Mouse (Mus musculus): Measurements from ENCODE around the gene Bag1. TPM values are rescaled to one million over a fixed set of nuclear protein-coding genes. Genes with fewer than 3 reads are reported as not detected.

Gene Bag1
- polyA plus RNA-seq, 1 experiment: 200 TPM

GRCm38 (mm10) chr4:40963536-40963935, 15.4 kb upstream of the Bag1 start:
- Histone ChIP-seq H3K27ac (ENCODE audit: insufficient read depth, low read depth, low read length) (no peak overlapping the region), H3K27me3 (ENCODE audit: control insufficient read depth, insufficient read depth, low read length) (no peaks in the 10 kb centered on the region), H3K4me3 (ENCODE audit: low read depth, low read length) (no peak overlapping the region), H3K4me1 (ENCODE audit: control insufficient read depth, insufficient read depth, insufficient read length, low read length) (no peaks in the 10 kb centered on the region), H3K36me3 (ENCODE audit: control insufficient read depth, insufficient read depth, low read length) (peaks cover 60% of the 10 kb centered on the region)
- TF ChIP-seq POLR2A (IDR thresholded peaks at IDR 0.05; ENCODE audit: low read depth, low read length) (no peak), CTCF (IDR thresholded peaks at IDR 0.05; ENCODE audit: extremely low read depth, insufficient read length, insufficient replicate concordance, low read depth, low read length) (no peak)
- 88% methylated on average over 3 of the region's 3 CpGs for WGBS

GRCm38 (mm10) chr4:40955942-40956341, 7.8 kb upstream of the Bag1 start:
- Histone ChIP-seq H3K36me3 (ENCODE audit: control insufficient read depth, insufficient read depth, low read length) (peaks cover 70% of the 10 kb centered on the region), H3K4me1 (ENCODE audit: control insufficient read depth, insufficient read depth, insufficient read length, low read length) (no peaks in the 10 kb centered on the region), H3K4me3 (ENCODE audit: low read depth, low read length) (no peak overlapping the region), H3K27ac (ENCODE audit: insufficient read depth, low read depth, low read length) (no peak overlapping the region), H3K27me3 (ENCODE audit: control insufficient read depth, insufficient read depth, low read length) (no peaks in the 10 kb centered on the region)
- TF ChIP-seq CTCF (IDR thresholded peaks at IDR 0.05; ENCODE audit: extremely low read depth, insufficient read length, insufficient replicate concordance, low read depth, low read length): no peak
- TF ChIP-seq POLR2A (IDR thresholded peaks at IDR 0.05; ENCODE audit: low read depth, low read length): no peak
- WGBS: 82% methylated on average over 6 of the region's 6 CpGs

- no peaks in the 10 kb centered on the region for H3K4me1 ChIP-seq (ENCODE audit: control insufficient read depth, insufficient read depth, insufficient read length, low read length)
- no peak overlapping the region for H3K27ac ChIP-seq (ENCODE audit: insufficient read depth, low read depth, low read length)
- TF ChIP-seq POLR2A (IDR thresholded peaks at IDR 0.05; ENCODE audit: low read depth, low read length): no peak
- TF ChIP-seq CTCF (IDR thresholded peaks at IDR 0.05; ENCODE audit: extremely low read depth, insufficient read length, insufficient replicate concordance, low read depth, low read length): no peak
- peaks cover 50% of the 10 kb centered on the region for H3K36me3 ChIP-seq (ENCODE audit: control insufficient read depth, insufficient read depth, low read length)
- no peak overlapping the region for H3K4me3 ChIP-seq (ENCODE audit: low read depth, low read length)
- H3K27me3 ChIP-seq (ENCODE audit: control insufficient read depth, insufficient read depth, low read length): no peaks in the 10 kb centered on the region
- WGBS: 86% methylated on average over 1 of the region's 1 CpGs
These were observed 5.4 kb upstream of the Bag1 start for GRCm38 (mm10) chr4:40953521-40953920.

- TF ChIP-seq POLR2A (IDR thresholded peaks at IDR 0.05; ENCODE audit: low read depth, low read length): no peak
- TF ChIP-seq CTCF (IDR thresholded peaks at IDR 0.05; ENCODE audit: extremely low read depth, insufficient read length, insufficient replicate concordance, low read depth, low read length): peak; percentile 28; the same call in 1 of the 2 replicates
- whole genome bisulfite sequencing: under 1% methylated on average over 40 of the region's 40 CpGs
- Histone ChIP-seq H3K4me1 (ENCODE audit: control insufficient read depth, insufficient read depth, insufficient read length, low read length) (peaks cover 2% of the 10 kb centered on the region; the same call in 1 of the 2 replicates), H3K36me3 (ENCODE audit: control insufficient read depth, insufficient read depth, low read length) (peaks cover 23% of the 10 kb centered on the region), H3K27ac (ENCODE audit: insufficient read depth, low read depth, low read length) (peak overlapping the region; percentile 65), H3K4me3 (ENCODE audit: low read depth, low read length) (peak overlapping the region; percentile 97), H3K27me3 (ENCODE audit: control insufficient read depth, insufficient read depth, low read length) (no peaks in the 10 kb centered on the region)
These were observed 432 bp downstream of the Bag1 start for GRCm38 (mm10) chr4:40947565-40948159.

GRCm38 (mm10) chr4:40946516-40947121, 1.5 kb downstream of the Bag1 start:
- TF ChIP-seq POLR2A (IDR thresholded peaks at IDR 0.05; ENCODE audit: low read depth, low read length) (no peak), CTCF (IDR thresholded peaks at IDR 0.05; ENCODE audit: extremely low read depth, insufficient read length, insufficient replicate concordance, low read depth, low read length) (no peak)
- no peaks in the 10 kb centered on the region for H3K27me3 ChIP-seq (ENCODE audit: control insufficient read depth, insufficient read depth, low read length)
- peaks cover 2% of the 10 kb centered on the region; the same call in 1 of the 2 replicates for H3K4me1 ChIP-seq (ENCODE audit: control insufficient read depth, insufficient read depth, insufficient read length, low read length)
- no peak overlapping the region for H3K4me3 ChIP-seq (ENCODE audit: low read depth, low read length)
- 40% methylated on average over 7 of the region's 7 CpGs for WGBS
- H3K36me3 ChIP-seq (ENCODE audit: control insufficient read depth, insufficient read depth, low read length): peaks cover 27% of the 10 kb centered on the region
- H3K27ac ChIP-seq (ENCODE audit: insufficient read depth, low read depth, low read length): no peak overlapping the region

- H3K4me1 ChIP-seq (ENCODE audit: control insufficient read depth, insufficient read depth, insufficient read length, low read length): peaks cover 2% of the 10 kb centered on the region; the same call in 1 of the 2 replicates
- no peaks in the 10 kb centered on the region for H3K27me3 ChIP-seq (ENCODE audit: control insufficient read depth, insufficient read depth, low read length)
- no peak for TF ChIP-seq POLR2A (IDR thresholded peaks at IDR 0.05; ENCODE audit: low read depth, low read length)
- no peak for TF ChIP-seq CTCF (IDR thresholded peaks at IDR 0.05; ENCODE audit: extremely low read depth, insufficient read length, insufficient replicate concordance, low read depth, low read length)
- 97% methylated on average over 5 of the region's 5 CpGs for WGBS
- H3K27ac ChIP-seq (ENCODE audit: insufficient read depth, low read depth, low read length): no peak overlapping the region
- no peak overlapping the region for H3K4me3 ChIP-seq (ENCODE audit: low read depth, low read length)
- H3K36me3 ChIP-seq (ENCODE audit: control insufficient read depth, insufficient read depth, low read length): peaks cover 41% of the 10 kb centered on the region
These were observed 4.4 kb downstream of the Bag1 start for GRCm38 (mm10) chr4:40943651-40944050.

- no peaks in the 10 kb centered on the region for H3K27me3 ChIP-seq (ENCODE audit: control insufficient read depth, insufficient read depth, low read length)
- peaks cover 5% of the 10 kb centered on the region; the same call in 1 of the 2 replicates for H3K4me1 ChIP-seq (ENCODE audit: control insufficient read depth, insufficient read depth, insufficient read length, low read length)
- no peak overlapping the region for H3K27ac ChIP-seq (ENCODE audit: insufficient read depth, low read depth, low read length)
- WGBS: 88% methylated on average over 5 of the region's 5 CpGs
- no peak for TF ChIP-seq CTCF (IDR thresholded peaks at IDR 0.05; ENCODE audit: extremely low read depth, insufficient read length, insufficient replicate concordance, low read depth, low read length)
- no peak for TF ChIP-seq POLR2A (IDR thresholded peaks at IDR 0.05; ENCODE audit: low read depth, low read length)
- peaks cover 63% of the 10 kb centered on the region for H3K36me3 ChIP-seq (ENCODE audit: control insufficient read depth, insufficient read depth, low read length)
- no peak overlapping the region for H3K4me3 ChIP-seq (ENCODE audit: low read depth, low read length)
These were observed 9.3 kb downstream of the Bag1 start for GRCm38 (mm10) chr4:40938793-40939192.
